Mouse (Mus musculus) heart, adult 9 months (tissue): ENCODE measurements around the gene Las1l.
"Not testable (repeated sequence)": the region's sequence is repeated elsewhere in the genome, so short reads cannot be mapped to it uniquely, and the experiment has no call there.

Experiments
- DNase-seq, 2 experiments: peaks; one replicate each; pipeline ENCODE4 v3.0.0; 2022; ENCODE audit warnings: low spot score in 2 of 2

Gene Las1l

DNA sequence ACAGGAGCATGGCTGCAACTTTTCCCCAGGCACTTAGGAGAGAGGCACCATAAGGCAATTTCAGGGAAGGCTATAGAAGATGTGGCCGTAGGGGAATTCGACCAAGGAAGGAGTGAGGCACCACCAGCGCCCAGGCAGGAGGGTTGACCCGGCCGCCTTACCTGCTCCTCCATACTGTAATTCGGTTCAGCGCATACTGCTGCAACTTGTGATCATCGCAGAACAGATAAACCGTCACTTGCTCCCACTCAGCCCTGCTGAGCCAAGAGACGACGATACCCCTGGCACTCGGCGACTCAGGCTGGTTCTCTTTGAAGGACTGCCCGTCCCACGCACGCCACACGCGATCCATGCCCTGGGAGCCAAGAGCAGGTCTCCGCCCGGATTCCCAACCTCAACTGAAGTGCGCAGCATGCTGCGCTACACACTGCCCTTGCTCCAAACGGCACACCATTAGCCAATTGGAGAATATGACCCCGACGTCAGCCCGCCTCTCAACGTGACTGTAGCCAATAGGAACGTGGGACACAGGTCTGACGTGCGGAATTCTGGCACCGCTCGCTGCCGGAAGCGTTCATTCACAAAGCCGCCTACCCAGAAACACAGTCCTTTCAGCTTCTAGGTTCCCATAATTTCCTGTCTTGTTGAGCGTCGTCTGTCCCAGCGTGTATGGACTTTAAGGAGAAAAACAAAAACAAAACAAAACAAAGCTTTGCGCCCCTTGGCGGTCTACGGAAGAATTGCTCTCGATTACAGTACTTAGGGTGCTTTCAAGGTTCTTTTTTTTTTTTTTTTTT lies at the start of gene Las1l:
TSS of gene Las1l (minus strand) at position 466 of the 797 bp plus-strand sequence.
- DNase-seq, result peak; percentile 91 to 92

DNA sequence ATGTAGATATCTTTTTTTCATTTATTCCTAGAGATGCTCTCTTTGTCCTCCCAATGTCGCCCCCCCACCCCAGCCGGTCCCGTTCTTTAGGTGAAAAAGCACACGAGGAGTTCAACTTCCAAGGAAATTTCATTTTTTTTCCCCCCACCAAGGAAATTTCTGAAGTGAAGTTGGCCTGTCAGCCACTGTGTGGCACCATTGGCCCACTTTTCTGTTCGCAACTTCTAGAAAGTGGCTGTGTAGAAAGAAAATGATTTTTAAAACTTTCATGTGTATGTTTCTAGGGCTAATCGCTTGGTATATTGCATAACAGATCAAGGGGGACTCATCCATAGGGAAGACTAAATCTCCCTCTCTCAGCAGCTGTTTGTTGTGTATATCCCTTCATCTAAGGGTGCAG lies 49.6 kb upstream of the Las1l start:
- no peak for DNase-seq

DNA sequence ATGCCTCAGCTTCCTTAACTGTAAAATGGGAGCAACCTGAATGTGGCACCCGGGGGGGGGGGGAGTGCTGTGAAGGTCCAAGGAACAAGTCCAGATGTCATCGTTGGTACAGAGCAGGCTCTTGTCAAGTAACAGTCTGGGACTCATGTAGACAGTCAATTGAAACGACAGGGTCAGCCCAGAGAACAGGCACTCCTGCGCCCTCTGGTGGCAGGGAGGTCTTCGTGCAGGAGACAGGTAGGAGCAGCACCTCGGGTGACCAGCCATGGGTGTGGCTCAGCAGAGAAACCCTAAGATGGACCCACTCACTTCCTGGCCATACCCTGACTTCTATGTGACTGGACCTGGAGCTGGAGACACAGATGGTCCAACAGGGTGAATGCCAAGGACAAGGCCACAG lies 42.8 kb upstream of the Las1l start:
- no peak for DNase-seq

DNA sequence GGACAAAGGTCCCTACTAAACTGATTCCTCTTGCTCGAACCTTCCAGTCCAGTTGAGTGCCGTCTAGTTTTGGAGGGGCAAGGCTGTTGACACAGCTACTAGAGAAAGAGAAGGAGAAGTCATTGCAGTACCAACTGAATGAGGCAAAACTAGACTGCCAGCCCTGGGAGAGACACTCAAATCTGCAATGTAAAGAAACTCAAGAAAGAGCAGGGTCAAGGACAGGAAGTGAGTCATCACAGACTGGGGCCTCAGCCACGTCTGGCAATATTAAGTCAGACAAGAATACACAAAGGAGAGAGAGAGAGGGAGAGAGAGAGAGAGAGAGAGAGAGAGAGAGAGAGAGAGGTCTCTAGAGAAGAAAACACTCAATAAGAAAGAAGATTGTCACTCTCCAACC lies 36.4 kb upstream of the Las1l start:
- DNase-seq, result no peak

DNA sequence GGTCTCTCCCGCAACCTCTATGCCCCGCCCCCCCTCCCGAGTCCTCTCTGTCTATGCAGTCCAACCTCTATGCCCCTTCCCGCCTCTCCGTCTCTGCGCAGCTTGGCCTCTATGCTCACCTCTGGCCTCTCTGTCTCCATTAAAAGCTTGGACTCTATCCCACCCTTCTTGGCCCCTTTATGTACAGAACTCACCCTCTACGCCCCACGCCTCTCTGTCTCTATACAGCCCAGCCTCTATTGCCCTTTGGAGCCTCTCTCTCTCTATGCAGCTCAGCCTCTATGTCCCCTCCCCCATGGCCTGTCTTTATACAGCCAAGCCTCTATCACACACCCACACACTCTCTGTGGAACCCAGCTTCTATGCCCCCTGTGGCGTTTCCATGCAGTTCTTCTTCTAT lies 13.2 kb upstream of the Las1l start:
- no peak for DNase-seq

DNA sequence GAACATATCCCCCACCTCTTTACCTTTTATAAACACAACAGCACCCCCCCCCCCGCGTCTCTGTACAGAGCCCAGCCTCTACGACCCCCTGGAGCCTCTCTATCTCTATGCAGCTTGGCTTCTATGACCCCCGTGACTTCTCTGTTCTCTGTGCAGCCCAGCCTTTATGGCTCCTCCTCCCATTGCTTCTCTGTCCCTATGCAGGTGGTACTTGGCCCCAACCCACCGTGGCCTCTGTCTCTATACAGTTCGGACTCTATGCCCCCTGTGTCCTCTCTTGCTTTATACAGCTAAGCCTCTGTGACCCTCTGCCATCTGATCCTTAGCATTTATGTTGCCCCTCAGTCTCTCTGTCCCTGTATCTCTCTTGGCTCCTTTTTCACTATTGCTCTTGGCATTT lies 12.4 kb upstream of the Las1l start:
- DNase-seq, result no peak

DNA sequence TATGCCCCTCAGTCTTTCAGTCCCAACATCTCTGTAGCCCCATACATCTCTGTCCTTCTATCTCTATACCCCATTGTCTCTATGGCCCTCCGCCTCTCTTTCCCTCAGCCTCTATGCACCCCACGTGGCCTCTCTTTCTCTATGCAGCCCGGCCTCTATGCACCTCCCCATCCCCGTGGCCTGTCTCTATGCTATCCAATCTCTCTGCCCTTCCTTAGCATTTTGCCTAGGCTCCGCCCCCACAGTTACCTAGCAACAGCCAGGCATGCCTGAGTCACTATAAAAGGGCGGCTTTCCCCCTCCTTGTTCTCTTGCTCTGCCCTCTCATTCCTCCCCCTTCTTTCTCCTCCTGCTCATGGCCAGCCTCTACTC lies 11.8 kb upstream of the Las1l start:
- peak; percentile 53 to 64 for DNase-seq

DNA sequence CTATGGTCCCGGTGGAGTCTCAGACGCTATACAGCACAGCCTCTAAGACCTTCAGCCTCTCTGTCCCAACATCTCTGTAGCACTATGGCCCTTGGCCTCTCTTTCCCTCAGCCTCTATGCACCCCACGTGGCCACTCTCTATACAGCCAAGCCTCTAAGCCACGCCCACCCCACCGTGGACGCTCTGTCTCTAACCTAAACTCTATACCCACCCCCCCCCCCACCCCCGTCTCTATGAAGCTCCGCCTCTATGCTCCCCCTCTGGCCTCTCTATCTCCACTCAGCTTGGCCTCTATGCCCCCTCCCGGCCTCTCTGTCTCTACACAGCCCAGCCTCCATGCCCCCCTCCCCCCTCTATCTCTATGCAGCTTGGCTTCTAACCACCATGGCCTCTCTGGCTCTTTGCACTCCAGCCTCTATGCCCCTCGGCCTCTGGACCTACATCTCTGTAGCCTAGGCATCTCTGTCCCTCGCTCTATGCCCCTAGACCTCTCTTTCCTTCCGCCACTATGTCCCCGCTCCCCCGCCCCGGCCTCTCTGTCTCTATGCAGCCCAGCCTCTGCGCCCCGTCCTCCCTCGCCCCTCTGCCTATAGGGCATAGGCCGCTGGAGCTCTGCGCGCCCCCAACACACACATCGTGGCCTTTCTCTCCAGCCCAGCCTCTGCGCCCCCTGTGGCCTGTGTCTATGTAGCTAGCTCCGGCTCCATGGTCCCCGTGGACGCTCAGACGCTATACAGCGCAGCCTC lies 11.3 kb upstream of the Las1l start:
- no peak for DNase-seq

DNA sequence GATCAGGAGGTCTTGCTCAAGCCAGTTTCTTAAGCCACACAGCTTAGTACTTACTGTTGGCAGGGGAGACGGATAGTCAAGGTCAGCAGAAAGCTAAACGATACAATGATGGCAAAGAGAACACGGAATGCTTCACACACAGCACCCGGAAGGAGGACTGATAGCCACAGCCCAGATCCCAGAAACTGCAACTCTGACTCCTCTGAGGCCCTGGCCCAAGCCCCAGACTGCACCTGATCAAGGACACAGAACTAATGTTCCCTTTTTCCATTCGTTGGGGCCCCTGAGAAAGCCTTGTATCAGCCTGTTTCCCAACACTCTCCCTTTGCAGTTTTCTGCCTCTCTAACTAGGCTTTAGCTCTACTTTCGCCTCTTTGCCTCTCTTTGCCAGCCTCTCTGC lies 8.3 kb upstream of the Las1l start:
- DNase-seq, result no peak

DNA sequence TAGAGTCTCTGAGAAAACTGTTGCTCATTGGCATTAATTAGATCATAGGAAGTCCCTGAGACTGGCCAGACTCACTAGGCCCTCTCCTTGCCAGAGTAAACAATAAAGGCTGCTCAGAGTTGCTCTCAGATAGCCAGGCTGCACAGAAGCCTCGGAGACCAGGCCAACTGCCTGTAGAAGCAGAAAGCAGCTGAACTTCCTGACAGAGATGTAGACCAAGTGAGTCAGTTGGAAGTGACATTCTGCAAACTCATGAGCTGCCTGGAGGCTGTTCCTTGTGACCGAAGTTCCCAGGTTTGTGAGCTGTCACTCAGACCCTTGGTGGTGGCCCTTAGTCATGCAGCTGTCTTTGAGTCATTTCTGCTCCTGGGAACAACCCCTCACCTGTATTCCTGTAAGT lies 6.6 kb upstream of the Las1l start:
- peak; percentile 7 to 29 for DNase-seq

DNA sequence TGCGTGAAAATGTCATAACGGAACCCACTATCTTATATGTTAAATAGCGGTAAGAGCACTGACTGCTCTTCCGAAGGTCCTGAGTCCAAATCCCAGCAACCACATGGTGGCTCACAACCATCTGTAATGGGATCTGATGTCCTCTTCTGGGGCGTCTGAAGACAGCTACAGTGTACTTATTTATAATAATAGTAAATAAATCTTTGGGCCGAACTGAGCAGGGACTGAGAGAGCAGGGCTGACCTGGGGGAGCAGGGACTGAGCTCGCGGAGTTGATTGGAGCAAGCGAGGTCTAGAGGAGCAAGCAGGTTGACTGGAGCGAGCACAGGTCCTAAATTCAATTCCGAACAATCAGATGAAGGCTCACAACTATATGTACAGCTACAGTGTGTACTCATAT lies 699 bp upstream of the Las1l start:
- DNase-seq, result not testable (repeated sequence)

DNA sequence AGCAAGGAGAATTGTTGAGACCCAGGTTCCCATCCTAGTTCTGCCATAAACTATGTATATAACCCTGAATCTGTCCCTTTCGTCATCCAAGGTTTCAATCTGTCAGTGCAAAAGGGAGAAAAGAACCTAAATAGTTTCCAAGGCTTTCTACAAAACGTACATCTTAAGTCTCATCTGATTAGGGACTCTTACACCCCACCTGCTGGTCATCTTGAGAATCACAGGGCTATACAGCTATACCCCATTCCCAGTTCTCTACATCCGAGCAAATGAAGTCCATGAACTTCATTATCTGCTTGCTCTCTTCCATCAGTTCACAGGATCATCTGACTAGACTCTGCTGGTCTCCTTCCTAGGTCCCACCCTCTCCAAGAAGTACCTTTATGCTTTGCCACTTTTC lies 6.0 kb downstream of the Las1l start:
- DNase-seq, result no peak

DNA sequence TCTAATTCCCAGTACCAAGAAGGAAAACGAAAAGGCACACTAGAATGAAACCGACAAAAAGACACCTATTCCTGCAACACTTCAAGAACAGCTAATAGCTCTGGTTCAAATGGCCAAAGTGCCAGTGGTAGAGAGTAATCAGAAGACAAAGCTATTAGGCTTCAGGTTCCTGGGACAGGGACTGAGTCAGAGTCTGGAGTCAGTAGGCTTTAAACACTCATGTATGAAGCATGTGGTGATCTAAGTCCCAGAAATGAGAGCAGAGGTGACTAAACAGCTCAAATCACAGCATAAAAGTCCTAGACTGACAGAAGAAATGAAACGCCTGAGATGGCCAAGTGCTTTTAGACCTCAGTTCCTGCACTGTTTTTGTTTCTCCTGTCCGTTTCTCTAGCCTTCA lies 8.6 kb downstream of the Las1l start:
- DNase-seq, result no peak

DNA sequence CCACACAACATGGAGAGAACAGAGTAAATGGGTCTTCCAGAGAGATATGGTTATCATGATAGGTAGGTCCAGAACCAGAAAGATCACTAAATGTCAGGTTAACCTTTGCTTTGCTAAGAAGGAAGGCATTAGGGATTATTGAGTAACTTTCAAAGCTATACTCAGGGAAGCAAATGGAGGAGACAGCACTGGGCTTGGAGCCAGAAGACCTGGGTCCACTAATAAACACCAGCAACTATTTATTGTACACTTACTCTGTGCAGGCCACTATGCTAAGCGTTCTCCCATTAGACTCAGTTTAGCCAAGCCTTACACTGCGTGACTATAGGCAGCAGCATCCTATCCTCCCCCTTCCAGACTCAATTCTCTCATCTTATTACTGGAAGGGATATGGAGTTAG lies 11.3 kb downstream of the Las1l start:
- DNase-seq, result no peak

DNA sequence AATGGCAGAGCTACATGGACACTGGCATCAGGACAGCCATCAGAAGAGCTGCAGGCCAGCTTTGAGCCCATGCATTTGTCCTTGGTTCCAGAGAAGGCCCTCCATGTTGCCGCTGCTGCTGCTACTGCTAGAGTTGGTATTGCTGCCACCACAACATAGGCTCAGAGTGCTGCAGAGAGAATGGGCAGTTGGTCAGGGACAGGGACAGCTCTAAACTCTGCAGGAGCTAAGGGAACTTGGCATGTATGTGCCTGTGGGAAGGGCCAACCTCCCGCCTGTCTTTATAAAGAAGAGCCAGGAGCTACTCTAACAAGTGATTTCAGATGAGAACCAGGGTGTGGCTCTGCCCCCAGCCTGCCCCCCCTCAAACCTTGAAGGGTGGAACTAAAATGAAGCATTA lies 21.3 kb downstream of the Las1l start:
- no peak for DNase-seq

DNA sequence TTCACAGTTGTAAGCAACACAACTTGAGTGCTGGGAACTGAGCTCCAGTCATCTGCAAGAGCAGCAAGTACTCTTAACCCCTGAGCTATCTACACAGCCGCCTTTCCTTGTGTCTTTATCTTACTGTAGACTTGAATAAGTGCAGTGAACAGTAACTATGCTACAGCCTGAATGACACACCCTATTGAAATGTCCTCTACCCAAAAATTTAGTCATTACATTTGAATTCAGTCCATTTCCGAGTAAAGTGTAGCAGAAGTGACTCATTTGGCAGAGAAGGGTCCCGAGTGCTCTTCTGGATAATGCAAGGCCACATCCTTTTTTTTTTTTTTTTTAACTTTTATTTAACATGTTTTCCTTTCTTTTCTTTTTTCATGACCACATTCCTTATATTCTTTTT lies 54.0 kb downstream of the Las1l start:
- no peak for DNase-seq
